Mouse (Mus musculus): ENCODE measurements at regions not wholly inside any gene's neighbourhood (a gene's known extent, or its start where the extent isn't known, plus 50 kb on each side); places are given as distances from the start of the nearest gene placed in this dataset.

DNA sequence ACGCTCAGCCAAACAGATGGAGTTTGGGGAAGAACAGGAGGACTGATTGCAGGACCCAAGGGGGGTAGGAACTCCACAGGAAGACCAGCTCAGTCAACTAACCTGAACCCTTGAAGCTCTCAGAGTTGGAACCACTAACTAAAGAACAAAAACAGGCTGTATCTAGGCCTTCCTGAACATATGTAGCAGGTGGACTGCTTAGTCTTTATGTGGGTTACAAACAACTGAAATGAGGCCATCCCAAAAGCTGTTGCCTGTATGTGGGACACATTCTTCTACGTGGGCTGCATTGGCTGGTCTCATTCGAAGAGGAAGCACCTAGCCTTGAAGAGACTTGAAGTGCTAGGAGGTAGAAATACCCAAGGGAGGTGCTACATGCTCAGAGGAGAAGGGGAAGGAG is 364.2 kb downstream of the Sgo2b start:
- Histone ChIP-seq H3K27me3 (ENCODE audit: insufficient read depth, poor library complexity, severe bottlenecking) (no peaks in the 10 kb centered on the region), H3K36me3 (no peaks in the 10 kb centered on the region), H3K27ac (no peak overlapping the region), H3K9me3 (no peaks in the 10 kb centered on the region), H3K4me3 (no peak overlapping the region), H3K4me1 (replicated peaks) (no peaks in the 10 kb centered on the region)
- WGBS, result 79% methylated on average over 3 of the region's 3 CpGs
- no peak for DNase-seq (ENCODE audit: low spot score)

DNA sequence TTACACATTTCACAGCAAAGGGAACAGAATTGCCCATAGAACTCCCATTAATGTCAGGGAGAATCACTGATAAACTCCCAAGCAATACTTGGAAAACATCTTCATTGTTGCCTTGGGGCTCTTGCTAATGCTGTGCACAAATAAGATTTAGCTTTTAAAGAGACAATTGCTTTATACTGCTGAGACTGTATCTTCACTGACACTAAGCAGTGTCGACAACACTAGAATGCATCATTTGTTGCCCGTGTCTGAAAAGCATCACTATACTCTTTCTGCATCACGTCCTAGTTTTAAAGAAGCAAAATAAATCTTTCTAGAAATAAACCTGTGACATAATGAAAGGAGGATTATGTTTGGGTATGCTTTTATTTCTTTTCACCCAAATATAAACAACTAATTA is 377.5 kb downstream of the Sgo2b start:
- Histone ChIP-seq H3K9me3 (no peaks in the 10 kb centered on the region), H3K4me1 (replicated peaks) (no peaks in the 10 kb centered on the region), H3K27me3 (ENCODE audit: insufficient read depth, poor library complexity, severe bottlenecking) (no peaks in the 10 kb centered on the region), H3K27ac (no peak overlapping the region), H3K36me3 (no peaks in the 10 kb centered on the region), H3K4me3 (no peak overlapping the region)
- 89% methylated on average over 3 of the region's 3 CpGs for WGBS
- no peak for DNase-seq (ENCODE audit: low spot score)

DNA sequence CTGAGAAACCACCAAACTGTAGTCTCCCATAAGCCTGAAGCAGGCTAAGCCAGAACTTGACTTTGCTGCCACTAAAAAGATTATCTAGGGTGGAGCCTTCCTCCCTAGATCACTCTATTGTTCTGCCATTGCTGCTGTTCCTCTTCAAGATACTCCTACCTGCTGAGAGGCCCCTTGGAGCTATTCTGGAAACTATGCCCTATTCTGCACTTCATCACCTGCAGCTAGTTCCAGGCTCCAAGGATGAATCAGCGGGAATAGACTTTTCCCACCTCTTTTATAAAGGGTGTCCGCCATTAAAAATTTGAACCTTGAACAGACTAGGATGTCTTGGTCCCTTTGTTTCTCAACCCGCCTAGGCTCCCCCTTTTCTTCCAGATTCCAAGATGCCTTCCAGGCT is 412.8 kb downstream of the Sgo2b start:
- no peaks in the 10 kb centered on the region for H3K4me1 ChIP-seq (replicated peaks)
- 85% methylated on average over 3 of the region's 3 CpGs for WGBS
- no peaks in the 10 kb centered on the region for H3K27me3 ChIP-seq (ENCODE audit: insufficient read depth, poor library complexity, severe bottlenecking)
- no peaks in the 10 kb centered on the region for H3K9me3 ChIP-seq
- no peak for DNase-seq (ENCODE audit: low spot score)
- no peak overlapping the region for H3K4me3 ChIP-seq
- H3K27ac ChIP-seq, result no peak overlapping the region
- no peaks in the 10 kb centered on the region for H3K36me3 ChIP-seq

DNA sequence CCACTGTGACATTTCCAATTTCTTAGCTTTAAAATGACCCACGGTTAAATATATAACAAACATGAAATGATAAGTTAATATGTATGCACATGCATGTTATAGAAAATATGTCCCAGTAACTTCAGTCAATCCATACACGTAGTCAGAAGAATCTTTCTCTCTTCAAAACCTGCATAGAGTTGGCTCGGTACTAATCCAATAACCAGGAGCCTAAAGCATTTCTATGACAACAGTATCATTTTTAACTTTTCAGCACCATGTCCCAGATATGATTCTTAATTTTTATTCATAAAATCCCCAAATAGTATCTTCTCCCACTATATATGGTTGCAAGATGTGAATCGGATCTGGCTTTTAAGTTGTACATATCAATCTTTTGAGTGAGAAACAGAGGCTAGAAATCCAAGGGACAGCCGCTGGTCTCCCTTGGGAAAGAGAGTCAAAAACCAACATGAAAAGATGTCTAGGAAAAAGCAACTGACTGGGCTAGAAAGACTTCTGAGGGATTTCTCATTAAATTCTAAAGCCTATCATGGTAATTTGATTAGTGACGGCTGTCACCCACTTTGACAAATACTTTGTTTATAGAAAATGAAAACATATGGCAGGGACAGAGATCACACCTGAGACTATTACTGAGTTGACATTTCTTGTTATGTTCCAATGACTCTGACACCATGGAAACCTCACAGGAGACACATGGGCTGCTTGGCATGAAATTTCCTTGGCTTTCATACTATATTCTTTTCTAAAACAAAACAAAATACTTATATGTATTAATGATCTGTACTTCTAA is 422.1 kb downstream of the Sgo2b start:
- H3K4me3 ChIP-seq, result no peak overlapping the region
- no peaks in the 10 kb centered on the region for H3K9me3 ChIP-seq
- no peaks in the 10 kb centered on the region for H3K27me3 ChIP-seq (ENCODE audit: insufficient read depth, poor library complexity, severe bottlenecking)
- H3K4me1 ChIP-seq (replicated peaks), result peaks cover 8% of the 10 kb centered on the region; the same call in 1 of the 2 replicates
- 57% methylated on average over 6 of the region's 6 CpGs for WGBS
- no peaks in the 10 kb centered on the region for H3K36me3 ChIP-seq
- DNase-seq (ENCODE audit: low spot score), result peak; percentile 3
- no peak overlapping the region for H3K27ac ChIP-seq

Data from hindbrain, embryonic 10.5 days (tissue).